Mouse (Mus musculus) colon, adult 2 months (tissue): ENCODE data around the gene Sept4. TPM values are rescaled to one million over a fixed set of nuclear protein-coding genes. Genes with fewer than 3 reads are reported as not detected.

Experiments used
- polyA plus RNA-seq: library from polyadenylated mRNA; depleted of rRNA; stranded (reverse); fragments of >200 nt; gene quantifications from 2 replicates; pipeline ENCODE4 v1.2.3, GENCODE M21; 2012; rRNA removed

Sept4 gene
- polyA plus RNA-seq: 15.0 and 17.0 TPM in 2 replicates

GRCm38 (mm10) chr11:87568255-87568953, at the start of gene Sept4:
TSS of gene Sept4 (plus strand) at chr11:87568903.

GRCm38 (mm10) chr11:87566501-87566900, 2.2 kb upstream of the Sept4 start, which contains the start of gene Gm11492:
TSS of gene Gm11492 (plus strand) at chr11:87566653.

GRCm38 (mm10) chr11:87591526-87592353, 23.0 kb downstream of the Sept4 start, which contains the start of gene Mtmr4:
TSS of gene Mtmr4 (plus strand) at chr11:87592162.

GRCm38 (mm10) chr11:87616790-87617474, 48.2 kb downstream of the Sept4 start, which contains the start of gene Hsf5:
TSS of gene Hsf5 (plus strand) at chr11:87617164.

Other genes with a start within 250 kb of the Sept4 start
- 0.86 and 0.87 TPM in 2 replicates for gene Ppm1e, start 209.9 kb upstream of the Sept4 start, polyA plus RNA-seq
- 0.38 and 0.52 TPM in 2 replicates for gene Rad51c, start 163.9 kb upstream of the Sept4 start, polyA plus RNA-seq
- gene Tex14, start 163.8 kb upstream of the Sept4 start, polyA plus RNA-seq: 0.08 and 0.16 TPM in 2 replicates
- not detected in 2 replicates for gene Gm11492, start 2.2 kb upstream of the Sept4 start, polyA plus RNA-seq
- 27.3 and 29.5 TPM in 2 replicates for gene Mtmr4, start 23.3 kb downstream of the Sept4 start, polyA plus RNA-seq
- gene Hsf5, start 48.3 kb downstream of the Sept4 start, polyA plus RNA-seq: 0.06 TPM in 2 replicates
- 23.8 and 24.7 TPM in 2 replicates for gene Rnf43, start 93.8 kb downstream of the Sept4 start, polyA plus RNA-seq
- 33.1 and 41.4 TPM in 2 replicates for gene Supt4a, start 168.6 kb downstream of the Sept4 start, polyA plus RNA-seq
- gene Tspoap1, start 191.6 kb downstream of the Sept4 start, polyA plus RNA-seq: 0.90 and 1.5 TPM in 2 replicates
- 0.20 and 0.34 TPM in 2 replicates for gene Mpo, start 224.7 kb downstream of the Sept4 start, polyA plus RNA-seq